Mouse (Mus musculus) erythroblast, embryonic 14.5 days (primary cell): ENCODE measurements around the gene Fads3.

ENCODE experiments used
- GATA1 ChIP-seq: IDR thresholded peaks from 2 replicates; pipeline ENCODE4 v1.6.1; 2012; ENCODE audit warnings: low read length, inconsistent platforms, mixed read lengths
- TAL1 ChIP-seq: IDR thresholded peaks from 3 replicates; pipeline ENCODE4 v1.6.1; 2012; ENCODE audit warnings: low read length, inconsistent platforms, mixed read lengths

DNA sequence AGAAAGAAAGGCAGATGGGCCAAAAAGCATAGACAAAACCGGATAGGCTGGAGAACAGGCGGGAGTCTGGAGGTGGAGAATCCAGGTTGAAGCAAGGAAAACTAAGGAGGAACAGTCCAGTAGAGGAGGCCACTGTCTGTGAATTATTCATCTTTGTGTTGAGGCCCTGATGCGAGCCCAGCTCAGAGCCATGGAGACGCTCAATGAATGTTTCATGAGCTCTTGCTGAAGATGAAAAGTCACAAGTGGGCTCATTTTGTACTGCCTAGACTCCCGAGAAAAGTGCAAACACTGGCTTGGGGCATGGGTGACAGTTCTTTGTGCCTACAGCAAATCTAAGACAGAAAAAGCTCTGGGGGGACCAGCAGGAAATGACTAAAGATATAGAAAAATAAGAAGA is 56.5 kb downstream of the Fads3 start:
- TF ChIP-seq TAL1 (no peak), GATA1 (no peak)
